Mouse (Mus musculus) left cerebral cortex, adult 2 months (tissue): ENCODE measurements around the gene Gimap4. TPM values are rescaled to one million over a fixed set of nuclear protein-coding genes. Genes with fewer than 3 reads are reported as not detected.
"Not testable (repeated sequence)": the region's sequence is repeated elsewhere in the genome, so short reads cannot be mapped to it uniquely, and the experiment has no call there.

Source experiments
- DNase-seq, 2 experiments: peaks; one replicate each; pipeline ENCODE4 v3.0.0; 2021 to 2022; ENCODE audit warnings: low spot score in 2 of 2, mixed read lengths in 1 of 2; ENCODE audit errors: extremely low spot score in 1 of 2
- H3K27ac ChIP-seq: fragments of 200-600 bp; 2 replicates; pipeline ENCODE4 v1.8.1; 2022
- H3K4me3 ChIP-seq: fragments of 200-600 bp; 2 replicates; pipeline ENCODE4 v1.8.1; 2022
- CTCF ChIP-seq: fragments of 200-600 bp; IDR thresholded peaks from 2 replicates; pipeline ENCODE4 v1.8.1; 2022; ENCODE audit warnings: antibody characterized with exemption, mild to moderate bottlenecking, moderate library complexity
- intact Hi-C: fragments of 180-260 bp; cut with DNase I; formaldehyde crosslinking; loops from one replicate; pipeline ENCODE4 v1.15.1; 2025
- total RNA-seq, 2 experiments: library from RNA; stranded (reverse); gene quantifications; 2 replicates each; pipeline ENCODE4 v1.2.3; 2021

Gimap4 gene
- total RNA-seq, 2 experiments from 2014 or later = 0.33 TPM; not detected in 1

GRCm38 (mm10) chr6:48677492-48678345 is 6.6 kb upstream of the Gimap4 start:
- H3K4me3 ChIP-seq = no peak overlapping the region
- H3K27ac ChIP-seq = no peak overlapping the region
- no peak for TF ChIP-seq CTCF
- intact Hi-C loops = no loop called here
- no peak for DNase-seq

- TF ChIP-seq CTCF = no peak
Observed at GRCm38 (mm10) chr6:48678391-48678790, 6.0 kb upstream of the Gimap4 start.

GRCm38 (mm10) chr6:48679701-48680100 is 4.6 kb upstream of the Gimap4 start:
- no peak for DNase-seq
- intact Hi-C loops = no loop called here
- H3K27ac ChIP-seq = no peak overlapping the region
- no peak for TF ChIP-seq CTCF
- H3K4me3 ChIP-seq = no peak overlapping the region

More at GRCm38 (mm10) chr6:48678391-48678790, 6.0 kb upstream of the Gimap4 start:
- Histone ChIP-seq H3K4me3 (no peak overlapping the region), H3K27ac (no peak overlapping the region)
- no peak for DNase-seq
- intact Hi-C loops = no loop called here

GRCm38 (mm10) chr6:48680421-48680820 is 3.9 kb upstream of the Gimap4 start:
- H3K4me3 ChIP-seq = no peak overlapping the region
- TF ChIP-seq CTCF = no peak
- no peak for DNase-seq
- no peak overlapping the region for H3K27ac ChIP-seq
- intact Hi-C loops = no loop called here

GRCm38 (mm10) chr6:48681472-48682090 is 2.8 kb upstream of the Gimap4 start:
- intact Hi-C loops = no loop called here

GRCm38 (mm10) chr6:48682271-48682670 is 2.1 kb upstream of the Gimap4 start:
- Histone ChIP-seq H3K27ac (no peak overlapping the region), H3K4me3 (no peak overlapping the region)
- no peak for DNase-seq
- intact Hi-C loops = no loop called here
- TF ChIP-seq CTCF = no peak

More at GRCm38 (mm10) chr6:48681472-48682090, 2.8 kb upstream of the Gimap4 start:
- no peak for TF ChIP-seq CTCF
- no peak overlapping the region for H3K4me3 ChIP-seq
- no peak overlapping the region for H3K27ac ChIP-seq
- DNase-seq = no peak

GRCm38 (mm10) chr6:48683263-48683821 is 1.0 kb upstream of the Gimap4 start:
- H3K4me3 ChIP-seq, DNase-seq, intact Hi-C loops, H3K27ac ChIP-seq: not testable (repeated sequence)

GRCm38 (mm10) chr6:48684806-48685205 is 457 bp downstream of the Gimap4 start:
- no peak for TF ChIP-seq CTCF
- no peak overlapping the region for H3K27ac ChIP-seq
- H3K4me3 ChIP-seq = no peak overlapping the region
- no peak for DNase-seq
- intact Hi-C loops = no loop called here

- intact Hi-C loops = no loop called here
- TF ChIP-seq CTCF = no peak
- DNase-seq = no peak
- Histone ChIP-seq H3K4me3 (no peak overlapping the region), H3K27ac (no peak overlapping the region)
Observed at GRCm38 (mm10) chr6:48685251-48685650, 902 bp downstream of the Gimap4 start.

- intact Hi-C loops = no loop called here
Observed at GRCm38 (mm10) chr6:48685694-48686665, 1.6 kb downstream of the Gimap4 start.

GRCm38 (mm10) chr6:48687077-48687476 is 2.7 kb downstream of the Gimap4 start:
- intact Hi-C loops = no loop called here
- no peak overlapping the region for H3K4me3 ChIP-seq
- DNase-seq = no peak
- no peak overlapping the region for H3K27ac ChIP-seq
- no peak for TF ChIP-seq CTCF

More at GRCm38 (mm10) chr6:48685694-48686665, 1.6 kb downstream of the Gimap4 start:
- H3K4me3 ChIP-seq = no peak overlapping the region
- no peak overlapping the region for H3K27ac ChIP-seq
- no peak for DNase-seq
- TF ChIP-seq CTCF = no peak
